Mouse (Mus musculus) 3134 (cell line): ENCODE data around the gene Ddx3y.

Source experiments
- DNase-seq: peaks from one replicate; pipeline ENCODE4 v3.0.0-alpha.2; 2011; ENCODE audit warnings: low spot score; ENCODE audit not compliant: insufficient read length; ENCODE audit errors: extremely low read depth

The Ddx3y gene

DNA sequence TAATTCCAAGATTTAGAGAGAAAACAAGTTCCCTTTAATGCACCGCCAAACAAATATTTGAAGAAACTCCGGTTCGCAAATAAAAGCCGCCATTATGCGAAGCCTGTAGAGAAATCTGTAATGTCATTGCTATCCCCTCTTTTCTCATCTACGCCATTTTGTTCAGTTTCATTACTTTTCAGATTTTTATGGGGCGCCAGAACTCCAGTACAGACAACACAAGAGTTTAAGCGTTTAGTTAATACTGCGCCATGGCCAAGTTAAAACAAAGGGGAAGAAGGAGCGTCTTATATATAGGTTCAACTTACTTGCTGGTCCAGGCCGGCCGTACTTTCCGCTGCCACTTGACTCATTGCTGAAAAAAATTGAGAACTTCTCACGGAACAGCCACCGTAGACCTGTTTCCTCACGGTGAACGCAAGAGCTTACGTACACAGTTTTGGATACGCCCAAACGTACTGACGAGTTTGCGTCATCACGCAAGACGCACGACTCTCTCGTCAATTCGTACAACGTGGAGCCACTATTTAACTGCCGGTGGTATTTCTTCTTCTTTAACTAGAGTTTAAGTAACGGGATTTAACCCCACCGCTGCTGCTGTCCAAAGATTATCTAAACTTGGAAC is at the start of gene Ddx3y:
Ddx3y (minus strand) TSS at position 459 of the 625 bp plus-strand sequence.
- no peak for DNase-seq

DNA sequence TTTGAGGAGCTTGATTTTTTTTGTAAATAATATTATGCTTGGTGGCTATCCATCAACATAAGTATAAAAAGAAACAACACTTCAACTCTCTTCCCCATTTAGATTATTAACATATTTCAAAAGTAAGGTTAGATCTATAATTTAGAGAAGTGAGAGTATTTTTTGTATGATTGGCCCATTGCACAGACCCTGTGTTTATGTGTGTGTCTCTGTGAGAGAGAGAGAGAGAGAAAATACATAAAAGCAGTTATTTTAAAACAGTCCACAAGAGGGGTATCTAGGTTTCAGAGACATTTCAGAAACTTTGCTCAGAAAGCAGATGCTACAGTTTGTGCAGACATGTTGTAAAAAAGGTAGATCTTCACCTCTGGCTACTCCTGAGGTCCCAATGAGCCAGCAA is 7.3 kb upstream of the Ddx3y start:
- no peak for DNase-seq

DNA sequence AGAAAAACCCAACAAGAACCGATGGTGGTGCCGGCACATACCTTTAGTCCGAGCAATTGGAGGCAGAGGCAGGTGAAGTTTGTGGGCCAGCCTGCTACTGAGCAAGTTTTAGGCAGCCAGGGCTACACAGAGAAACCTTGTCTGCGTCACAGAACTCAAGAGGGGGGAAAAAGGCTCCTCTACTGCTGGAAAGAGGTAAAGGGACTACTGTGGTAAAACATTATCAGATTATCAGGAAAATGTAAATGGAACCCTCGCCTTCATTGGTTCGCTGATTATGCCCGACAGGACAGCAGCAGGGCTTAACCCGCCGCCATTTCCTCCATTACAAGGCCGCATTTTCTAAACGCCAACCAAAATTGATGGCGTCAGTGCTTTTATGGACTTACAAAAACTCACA is 694 bp downstream of the Ddx3y start:
- DNase-seq: no peak

DNA sequence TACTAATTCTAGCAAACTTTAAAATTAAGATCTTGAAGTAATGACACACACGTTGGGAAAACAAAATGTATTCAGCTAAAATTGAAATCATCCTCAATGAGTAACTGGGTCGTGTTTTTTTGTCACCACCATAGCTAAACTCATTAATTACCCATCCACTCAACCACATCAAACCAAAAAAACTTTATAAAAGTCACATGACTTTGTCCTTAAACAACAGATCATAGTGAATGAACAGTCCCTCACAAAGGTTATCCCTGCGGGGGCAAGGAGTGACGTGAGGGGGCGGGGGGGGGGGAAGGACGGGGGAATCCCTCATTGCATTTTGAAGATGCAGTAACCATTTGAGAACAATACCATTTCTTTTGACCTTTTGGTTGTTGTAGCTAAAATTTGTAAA is 40.3 kb downstream of the Ddx3y start:
- no peak for DNase-seq

DNA sequence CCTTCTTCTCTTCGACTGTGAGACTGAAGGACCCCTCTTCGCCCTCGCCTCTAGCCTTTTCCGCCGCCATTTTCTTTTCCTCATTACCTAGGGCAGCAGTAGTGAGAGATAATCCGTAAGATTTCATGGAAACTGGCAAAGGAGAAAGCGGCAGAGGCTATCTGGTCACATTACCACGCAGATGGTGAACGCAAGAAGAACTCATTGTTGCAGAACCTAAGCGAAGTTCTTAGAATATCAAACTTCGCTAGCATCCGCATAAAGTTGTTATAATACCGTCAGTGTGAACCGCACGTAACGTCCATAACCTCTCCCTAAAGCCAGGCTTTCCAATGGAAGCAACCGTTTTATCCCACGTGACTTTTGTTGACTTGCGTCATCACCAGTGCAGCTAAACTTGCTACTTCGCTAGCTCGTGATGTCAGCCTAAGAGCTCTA is 41.0 kb downstream of the Ddx3y start, which contains the start of gene Uty:
Uty (minus strand) TSS at position 334 of the 438 bp plus-strand sequence.
- no peak for DNase-seq

DNA sequence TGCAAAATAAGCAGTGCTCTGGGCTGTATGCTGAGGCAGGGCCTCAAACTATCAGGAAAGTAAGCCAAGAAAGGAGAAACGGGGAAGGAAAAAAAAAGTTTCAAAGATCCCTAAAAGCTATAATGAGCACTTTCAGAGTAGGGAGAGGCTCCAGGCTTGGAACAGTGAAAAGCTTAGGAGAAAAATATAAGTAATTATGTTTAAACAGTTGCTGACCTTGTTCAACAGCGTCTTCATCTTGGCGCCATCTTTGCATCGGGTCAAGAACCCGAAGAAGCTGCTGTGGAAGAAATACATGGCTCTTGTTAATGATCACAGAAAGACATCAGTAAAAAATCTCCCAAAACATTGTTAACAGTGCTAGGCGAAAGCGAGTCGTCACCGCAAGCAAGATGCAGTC is 41.5 kb downstream of the Ddx3y start:
- DNase-seq: no peak

DNA sequence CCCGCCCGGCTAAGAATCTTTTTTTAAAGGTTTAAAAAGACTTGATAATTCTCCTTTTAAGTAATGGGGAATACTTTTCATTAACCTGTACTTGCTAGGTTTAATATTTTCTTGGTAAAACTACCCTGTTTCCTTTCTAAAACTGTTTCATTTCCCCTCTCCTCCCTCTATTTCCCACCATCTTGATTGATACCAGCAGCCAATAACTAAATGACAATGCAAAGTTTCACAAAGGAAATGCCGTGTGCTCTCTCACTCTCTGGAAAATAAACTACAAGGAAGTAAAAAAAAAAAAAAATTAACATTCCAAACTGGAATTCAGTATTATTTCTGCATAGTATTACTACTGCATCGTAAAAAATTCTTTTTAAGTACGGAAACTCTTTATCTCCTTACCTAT is 42.0 kb downstream of the Ddx3y start:
- no peak for DNase-seq

DNA sequence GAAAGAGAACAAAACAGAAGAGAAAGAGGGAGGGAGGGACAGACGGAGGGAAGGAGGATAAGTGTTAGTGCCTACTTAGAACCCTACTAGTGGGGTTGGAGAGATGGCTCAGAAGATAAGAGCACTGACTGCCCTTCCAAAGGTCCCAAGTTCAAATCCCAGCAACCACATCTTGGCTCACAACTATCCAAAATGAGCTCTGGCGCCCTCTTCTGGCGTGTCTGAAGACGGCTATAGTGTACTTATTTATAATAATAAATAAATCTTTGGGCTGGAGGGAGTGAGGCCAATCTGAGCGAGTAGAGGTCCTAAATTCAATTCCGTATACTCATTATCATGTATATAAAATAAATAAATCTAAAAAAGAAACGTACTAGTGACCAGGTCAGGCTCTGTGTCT is 66.4 kb downstream of the Ddx3y start:
- DNase-seq: no peak
